Mouse (Mus musculus): Measurements from ENCODE around the gene Alpk3. TPM values are rescaled to one million over a fixed set of nuclear protein-coding genes. Genes with fewer than 3 reads are reported as not detected.

The Alpk3 gene
- polyA plus RNA-seq, 1 experiment from 2014 or later = 1.0 TPM

GRCm38 (mm10) chr7:81055709-81056370 is 1.6 kb upstream of the Alpk3 start:
- 69% methylated on average over 11 of the region's 11 CpGs for whole genome bisulfite sequencing
- Histone ChIP-seq H3K9me3 (ENCODE audit: control insufficient read depth) (no peaks in the 10 kb centered on the region), H3K36me3 (ENCODE audit: control insufficient read depth, insufficient read depth) (no peaks in the 10 kb centered on the region), H3K9ac (ENCODE audit: low read depth, low read length) (no peak overlapping the region), H3K4me2 (replicated peaks; ENCODE audit: low read depth) (no peak overlapping the region), H3K27me3 (replicated peaks; ENCODE audit: control insufficient read depth, insufficient read depth, low read length) (no peaks in the 10 kb centered on the region), H3K27ac (ENCODE audit: low read depth, low read length) (no peak overlapping the region), H3K4me3 (ENCODE audit: low read depth, low read length) (no peak overlapping the region), H3K4me1 (replicated peaks; ENCODE audit: control insufficient read depth, insufficient read depth, low read length) (peaks cover 9% of the 10 kb centered on the region; the same call in 1 of the 2 replicates)
- ATAC-seq = no peak
- no peak for TF ChIP-seq CTCF (IDR thresholded peaks at IDR 0.05; ENCODE audit: low read depth)

- no peak overlapping the region for H3K4me3 ChIP-seq (ENCODE audit: low read depth, low read length)
- peak overlapping the region; percentile 35; the same call in 1 of the 2 replicates for H3K4me2 ChIP-seq (replicated peaks; ENCODE audit: low read depth)
- H3K9ac ChIP-seq (ENCODE audit: low read depth, low read length) = no peak overlapping the region
- no peaks in the 10 kb centered on the region for H3K27me3 ChIP-seq (replicated peaks; ENCODE audit: control insufficient read depth, insufficient read depth, low read length)
- 0 out of 2 replicates have a peak overlapping the region, but pooled peaks have one; percentile 35 for H3K27ac ChIP-seq (ENCODE audit: low read depth, low read length)
- H3K9me3 ChIP-seq (ENCODE audit: control insufficient read depth) = no peaks in the 10 kb centered on the region
- TF ChIP-seq CTCF (IDR thresholded peaks at IDR 0.05; ENCODE audit: low read depth) = no peak
- whole genome bisulfite sequencing = 40% methylated on average over 6 of the region's 6 CpGs
- ATAC-seq = peak; percentile 33; the same call in 1 of the 2 replicates
- H3K4me1 ChIP-seq (replicated peaks; ENCODE audit: control insufficient read depth, insufficient read depth, low read length) = peaks cover 9% of the 10 kb centered on the region; the same call in 1 of the 2 replicates
- H3K36me3 ChIP-seq (ENCODE audit: control insufficient read depth, insufficient read depth) = no peaks in the 10 kb centered on the region
Observed at GRCm38 (mm10) chr7:81057901-81058711, 706 bp downstream of the Alpk3 start.

DNA sequence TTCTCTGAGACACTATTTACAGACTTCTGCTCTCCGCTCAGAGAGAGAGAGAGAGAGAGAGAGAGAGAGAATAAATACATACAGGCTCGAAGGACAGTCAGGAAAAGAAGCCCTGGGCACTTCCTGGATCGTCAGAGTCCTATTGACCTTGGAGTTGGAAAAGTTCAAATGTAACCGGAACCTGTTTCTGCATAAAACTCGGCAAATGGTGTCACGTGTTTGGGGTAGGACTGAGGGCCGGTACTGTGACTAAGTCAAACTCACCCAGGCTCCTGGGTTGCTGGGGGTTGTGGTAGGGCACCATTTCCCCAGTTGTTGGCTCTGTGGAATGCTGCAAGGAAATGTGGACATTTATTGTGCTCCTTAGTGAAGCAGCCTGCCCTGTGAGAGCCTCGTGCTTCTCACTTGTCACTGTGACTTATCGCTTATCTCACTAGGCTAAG is 1.3 kb downstream of the Alpk3 start:
- Histone ChIP-seq H3K9ac (ENCODE audit: low read depth, low read length) (no peak overlapping the region), H3K4me3 (ENCODE audit: low read depth, low read length) (no peak overlapping the region), H3K4me2 (replicated peaks; ENCODE audit: low read depth) (peak overlapping the region; percentile 21; the same call in 1 of the 2 replicates), H3K4me1 (replicated peaks; ENCODE audit: control insufficient read depth, insufficient read depth, low read length) (peaks cover 9% of the 10 kb centered on the region; the same call in 1 of the 2 replicates), H3K36me3 (ENCODE audit: control insufficient read depth, insufficient read depth) (no peaks in the 10 kb centered on the region), H3K9me3 (ENCODE audit: control insufficient read depth) (no peaks in the 10 kb centered on the region), H3K27ac (ENCODE audit: low read depth, low read length) (peak overlapping the region; percentile 21; the same call in 1 of the 2 replicates), H3K27me3 (replicated peaks; ENCODE audit: control insufficient read depth, insufficient read depth, low read length) (no peaks in the 10 kb centered on the region)
- 12% methylated on average over 9 of the region's 9 CpGs for WGBS
- no peak for TF ChIP-seq CTCF (IDR thresholded peaks at IDR 0.05; ENCODE audit: low read depth)
- ATAC-seq = peak; percentile 30

GRCm38 (mm10) chr7:81059388-81059787 is 2.0 kb downstream of the Alpk3 start:
- Histone ChIP-seq H3K9ac (ENCODE audit: low read depth, low read length) (no peak overlapping the region; the same call in 1 of the 2 replicates), H3K36me3 (ENCODE audit: control insufficient read depth, insufficient read depth) (no peaks in the 10 kb centered on the region), H3K9me3 (ENCODE audit: control insufficient read depth) (no peaks in the 10 kb centered on the region), H3K4me3 (ENCODE audit: low read depth, low read length) (no peak overlapping the region), H3K27ac (ENCODE audit: low read depth, low read length) (no peak overlapping the region), H3K27me3 (replicated peaks; ENCODE audit: control insufficient read depth, insufficient read depth, low read length) (no peaks in the 10 kb centered on the region), H3K4me1 (replicated peaks; ENCODE audit: control insufficient read depth, insufficient read depth, low read length) (peaks cover 9% of the 10 kb centered on the region; the same call in 1 of the 2 replicates), H3K4me2 (replicated peaks; ENCODE audit: low read depth) (no peak overlapping the region; the same call in 1 of the 2 replicates)
- TF ChIP-seq CTCF (IDR thresholded peaks at IDR 0.05; ENCODE audit: low read depth) = no peak
- 48% methylated on average over 5 of the region's 5 CpGs for WGBS
- no peak for ATAC-seq

DNA sequence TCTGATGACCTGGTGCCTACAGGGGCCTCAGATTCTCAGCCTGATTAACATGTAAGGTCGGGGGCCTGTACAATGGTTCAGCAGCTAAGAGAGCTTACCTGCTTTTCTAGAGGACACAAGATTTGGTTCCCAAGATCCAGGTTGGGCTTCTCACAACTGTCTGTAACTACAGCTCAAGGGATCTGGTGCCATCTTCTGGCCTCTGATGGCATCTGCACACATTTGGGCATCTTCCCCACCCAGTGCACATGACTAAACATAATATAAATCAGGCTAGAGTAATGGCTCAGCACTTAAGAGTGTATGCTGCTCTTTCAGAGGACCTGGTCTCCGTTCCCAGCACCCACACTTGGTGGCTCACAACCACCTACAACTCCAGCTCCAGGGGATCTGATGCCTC is 3.5 kb downstream of the Alpk3 start:
- peak; percentile 84 for TF ChIP-seq CTCF (IDR thresholded peaks at IDR 0.05; ENCODE audit: low read depth)
- Histone ChIP-seq H3K27me3 (replicated peaks; ENCODE audit: control insufficient read depth, insufficient read depth, low read length) (no peaks in the 10 kb centered on the region), H3K4me3 (ENCODE audit: low read depth, low read length) (no peak overlapping the region), H3K9ac (ENCODE audit: low read depth, low read length) (no peak overlapping the region), H3K27ac (ENCODE audit: low read depth, low read length) (no peak overlapping the region), H3K4me2 (replicated peaks; ENCODE audit: low read depth) (no peak overlapping the region), H3K36me3 (ENCODE audit: control insufficient read depth, insufficient read depth) (no peaks in the 10 kb centered on the region), H3K4me1 (replicated peaks; ENCODE audit: control insufficient read depth, insufficient read depth, low read length) (peaks cover 9% of the 10 kb centered on the region; the same call in 1 of the 2 replicates), H3K9me3 (ENCODE audit: control insufficient read depth) (no peaks in the 10 kb centered on the region)
- 81% methylated on average over 2 of the region's 2 CpGs for WGBS
- ATAC-seq = peak; percentile 39

DNA sequence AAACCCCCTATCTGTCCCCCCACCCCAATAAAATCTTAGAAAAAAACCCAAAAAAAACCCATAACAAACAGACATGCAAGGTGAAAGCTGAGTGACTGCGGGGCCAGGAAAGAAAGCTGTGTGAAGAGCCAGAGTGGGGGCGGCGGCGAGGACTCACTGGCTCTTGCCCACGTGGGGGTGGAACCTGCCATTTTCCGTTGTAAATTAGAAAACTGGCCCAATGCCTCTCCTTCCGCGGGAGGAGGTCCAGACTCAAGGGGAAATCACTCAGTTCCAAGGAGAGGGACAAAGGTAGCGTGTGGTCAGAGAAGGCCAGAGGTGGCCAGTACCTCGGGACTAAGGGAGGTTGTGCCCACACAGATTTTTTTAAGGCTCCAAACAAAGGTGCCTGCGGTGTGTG is 4.5 kb downstream of the Alpk3 start:
- WGBS = 86% methylated on average over 11 of the region's 11 CpGs
- Histone ChIP-seq H3K27me3 (replicated peaks; ENCODE audit: control insufficient read depth, insufficient read depth, low read length) (no peaks in the 10 kb centered on the region), H3K4me1 (replicated peaks; ENCODE audit: control insufficient read depth, insufficient read depth, low read length) (peaks cover 9% of the 10 kb centered on the region; the same call in 1 of the 2 replicates), H3K4me2 (replicated peaks; ENCODE audit: low read depth) (no peak overlapping the region), H3K9me3 (ENCODE audit: control insufficient read depth) (no peaks in the 10 kb centered on the region), H3K36me3 (ENCODE audit: control insufficient read depth, insufficient read depth) (no peaks in the 10 kb centered on the region), H3K27ac (ENCODE audit: low read depth, low read length) (no peak overlapping the region), H3K4me3 (ENCODE audit: low read depth, low read length) (no peak overlapping the region), H3K9ac (ENCODE audit: low read depth, low read length) (no peak overlapping the region)
- TF ChIP-seq CTCF (IDR thresholded peaks at IDR 0.05; ENCODE audit: low read depth) = no peak
- no peak for ATAC-seq
